Mouse (Mus musculus) olfactory bulb, adult 2 months (tissue): ENCODE data around the gene Shisa2.

Experiments
- CTCF ChIP-seq: fragments of 200-500 bp; IDR thresholded peaks from 2 replicates; pipeline ENCODE4 v1.5.1; 2012; ENCODE audit warnings: low read depth, mild to moderate bottlenecking, low read length, moderate library complexity; ENCODE audit not compliant: insufficient read depth
- POLR2A ChIP-seq: fragments of 200-500 bp; IDR thresholded peaks from 2 replicates; pipeline ENCODE4 v1.6.1; 2012; ENCODE audit warnings: mild to moderate bottlenecking, low read depth, low read length, moderate library complexity; ENCODE audit not compliant: insufficient read depth

- TF ChIP-seq CTCF (no peak), POLR2A (no peak)
Observed at GRCm38 (mm10) chr14:59590614-59591013, 34.5 kb upstream of the Shisa2 start.
